ENCODE assay signal across 8 mouse cellular contexts in the genomic region with DNA sequence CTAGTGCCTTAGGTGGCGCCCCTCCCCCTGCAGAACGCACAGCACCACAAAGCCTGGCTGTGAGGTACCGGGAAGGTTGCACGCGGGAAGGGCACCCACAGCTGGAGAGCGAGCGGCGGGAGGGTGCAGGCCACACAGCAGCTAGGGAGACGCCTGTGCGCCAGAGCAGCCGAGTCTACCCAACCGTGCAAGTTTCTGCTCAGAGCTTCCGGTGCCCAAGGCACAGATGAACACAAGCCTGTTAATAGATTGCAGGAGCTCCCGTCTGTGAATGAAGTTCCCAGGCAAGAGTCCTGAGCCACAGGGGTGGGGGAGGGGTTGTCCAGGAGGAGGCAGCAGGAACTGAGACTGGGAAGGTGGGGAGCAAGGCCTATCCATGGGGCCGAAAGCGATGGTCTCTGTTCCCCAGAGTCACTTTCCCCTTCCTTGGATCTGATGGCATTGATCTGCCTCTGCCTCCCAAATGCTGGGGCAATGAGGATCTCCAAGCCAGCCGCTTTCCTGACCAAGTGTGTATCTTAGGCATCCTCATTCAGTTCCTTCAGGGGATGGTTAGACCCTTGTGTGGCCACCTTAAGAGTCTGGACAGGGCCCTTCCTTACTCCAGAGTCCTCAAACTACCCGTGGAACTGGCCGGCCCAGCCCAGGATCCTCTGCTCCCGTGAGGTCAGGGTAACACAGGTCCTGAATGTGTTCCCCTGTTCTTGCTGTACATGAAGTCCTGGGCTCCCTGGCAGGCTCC. TPM values are rescaled to one million over a fixed set of nuclear protein-coding genes. Genes with fewer than 3 reads are reported as not detected.
DNase-seq lines count a peak whose midpoint lies in the region; ATAC-seq and TF ChIP-seq lines count a peak whose summit lies in the region.

No protein-coding gene starts in this region.

- H3K9ac ChIP-seq in liver, embryonic 11.5 days (ENCODE audit: low read depth, low read length) = peak overlapping the region; percentile 25; the same call in 1 of the 2 replicates
- no peak overlapping the region for H3K9ac ChIP-seq in forebrain, postnatal 0 days
- H3K9ac ChIP-seq in limb, embryonic 12.5 days (replicated peaks) = peak overlapping the region; percentile 47; the same call in 1 of the 2 replicates
- H3K9ac ChIP-seq in stomach, embryonic 16.5 days (ENCODE audit: low read length) = peak overlapping the region; percentile 38; the same call in 1 of the 2 replicates

- peaks cover 18% of the 10 kb centered on the region for H3K4me1 ChIP-seq in liver, embryonic 11.5 days (replicated peaks; ENCODE audit: control insufficient read depth, insufficient read depth, low read length)
- no peaks in the 10 kb centered on the region for H3K4me1 ChIP-seq in forebrain, postnatal 0 days (ENCODE audit: insufficient read depth)
- peaks cover 56% of the 10 kb centered on the region for H3K4me1 ChIP-seq in limb, embryonic 12.5 days (replicated peaks)
- H3K4me1 ChIP-seq in stomach, embryonic 16.5 days (ENCODE audit: control insufficient read depth, insufficient read depth, low read length) = peaks cover 36% of the 10 kb centered on the region

- DNase-seq in liver, embryonic 11.5 days (ENCODE audit: low spot score) = no peak
- DNase-seq in liver = no peak
- peak; percentile 21 for DNase-seq in forebrain, postnatal 0 days
- no peak for DNase-seq in right cerebral cortex, postnatal 25 days
- no peak for DNase-seq in right cerebral cortex, adult 18-20 months
- DNase-seq in adipocyte (ENCODE audit: low spot score) = no peak

- WGBS in liver, embryonic 11.5 days = 26% methylated on average over 20 of the region's 20 CpGs
- 15% methylated on average over 20 of the region's 20 CpGs for WGBS in forebrain, postnatal 0 days
- WGBS in limb, embryonic 12.5 days = 7% methylated on average over 20 of the region's 20 CpGs
- 26% methylated on average over 20 of the region's 20 CpGs for WGBS in stomach, embryonic 16.5 days

- no peak overlapping the region for H3K4me3 ChIP-seq in liver, embryonic 11.5 days (ENCODE audit: low read depth, low read length)
- no peak overlapping the region for H3K4me3 ChIP-seq in forebrain, postnatal 0 days (ENCODE audit: low read depth, low read length)
- H3K4me3 ChIP-seq in limb, embryonic 12.5 days (replicated peaks) = 0 out of 2 replicates have a peak overlapping the region, but pooled peaks have one; percentile 11
- no peak overlapping the region for H3K4me3 ChIP-seq in stomach, embryonic 16.5 days (replicated peaks; ENCODE audit: low read length)

- no peak for ATAC-seq in liver, embryonic 11.5 days (replicated peaks; ENCODE audit: low FRiP score)
- ATAC-seq in forebrain, postnatal 0 days = peak; percentile 44; the same call in 1 of the 2 replicates
- 0 out of 2 replicates have a peak, but pooled peaks have one; percentile 38 for ATAC-seq in limb, embryonic 12.5 days (ENCODE audit: insufficient number of reproducible peaks, insufficient read depth, low FRiP score, low TSS enrichment, low read depth)
- ATAC-seq in stomach, embryonic 16.5 days (ENCODE audit: insufficient read depth, low FRiP score) = no peak

- no peaks in the 10 kb centered on the region for H3K36me3 ChIP-seq in liver, embryonic 11.5 days (ENCODE audit: control insufficient read depth, insufficient read depth, low read length)
- no peaks in the 10 kb centered on the region for H3K36me3 ChIP-seq in forebrain, postnatal 0 days (ENCODE audit: insufficient read depth)
- H3K36me3 ChIP-seq in limb, embryonic 12.5 days = no peaks in the 10 kb centered on the region
- no peaks in the 10 kb centered on the region for H3K36me3 ChIP-seq in stomach, embryonic 16.5 days (ENCODE audit: control insufficient read depth, insufficient read depth, low read length)

- H3K9me3 ChIP-seq in liver, embryonic 11.5 days (ENCODE audit: control insufficient read depth, low read length) = no peaks in the 10 kb centered on the region
- no peaks in the 10 kb centered on the region for H3K9me3 ChIP-seq in forebrain, postnatal 0 days (ENCODE audit: low read length)
- H3K9me3 ChIP-seq in limb, embryonic 12.5 days = no peaks in the 10 kb centered on the region
- H3K9me3 ChIP-seq in stomach, embryonic 16.5 days (replicated peaks; ENCODE audit: control insufficient read depth, low read length) = no peaks in the 10 kb centered on the region

- H3K27me3 ChIP-seq in liver, embryonic 11.5 days (replicated peaks; ENCODE audit: control insufficient read depth, insufficient read depth, low read length) = no peaks in the 10 kb centered on the region
- H3K27me3 ChIP-seq in forebrain, postnatal 0 days (ENCODE audit: insufficient read depth, low read length) = no peaks in the 10 kb centered on the region
- no peaks in the 10 kb centered on the region; the same call in 1 of the 2 replicates for H3K27me3 ChIP-seq in limb, embryonic 12.5 days
- no peaks in the 10 kb centered on the region for H3K27me3 ChIP-seq in stomach, embryonic 16.5 days (ENCODE audit: control insufficient read depth, insufficient read depth, low read length)

- TF ChIP-seq CTCF in forebrain, postnatal 0 days (IDR thresholded peaks at IDR 0.05; ENCODE audit: low read depth) = no peak

- H3K4me2 ChIP-seq in liver, embryonic 11.5 days = peak overlapping the region; percentile 26
- H3K4me2 ChIP-seq in forebrain, postnatal 0 days (ENCODE audit: low read depth) = 0 out of 2 replicates have a peak overlapping the region, but pooled peaks have one; percentile 26
- peak overlapping the region; percentile 47 for H3K4me2 ChIP-seq in limb, embryonic 12.5 days
- peak overlapping the region; percentile 13; the same call in 1 of the 2 replicates for H3K4me2 ChIP-seq in stomach, embryonic 16.5 days (ENCODE audit: low read depth, low read length)

- no peak overlapping the region for H3K27ac ChIP-seq in liver, embryonic 11.5 days (ENCODE audit: low read depth, low read length)
- H3K27ac ChIP-seq in forebrain, postnatal 0 days (ENCODE audit: low read depth, low read length) = no peak overlapping the region
- peak overlapping the region; percentile 90 for H3K27ac ChIP-seq in limb, embryonic 12.5 days
- peak overlapping the region; percentile 26; the same call in 1 of the 2 replicates for H3K27ac ChIP-seq in stomach, embryonic 16.5 days (ENCODE audit: low read length)

RNA-seq across cellular contexts. Expression of a gene that starts 11.7 kb away (rescaled TPM):
- 10.8 and 11.3 TPM in 2 replicates for polyA plus RNA-seq in liver, embryonic 11.5 days (2014; fragmentation: Nextera tagmentation; extraction: Ambion mirVana)
- total RNA-seq in forebrain, postnatal 0 days (2014; rRNA removed) = 36.5 and 48.1 TPM in 2 replicates
- 2.5 and 3.5 TPM in 2 replicates for polyA plus RNA-seq in forebrain, postnatal 0 days (2015; fragmentation: Nextera tagmentation; extraction: Ambion mirVana)
- 3.5 and 5.3 TPM in 2 replicates for polyA plus RNA-seq in limb, embryonic 12.5 days (2016; fragmentation: Nextera tagmentation; extraction: Ambion mirVana)
- polyA plus RNA-seq in stomach, embryonic 16.5 days (2015; fragmentation: Nextera tagmentation; extraction: Ambion mirVana) = 6.7 and 7.0 TPM in 2 replicates

RNA-seq across cellular contexts. Expression of a gene that starts 16.6 kb away (rescaled TPM):
- 1.8 and 2.0 TPM in 2 replicates for polyA plus RNA-seq in liver, embryonic 11.5 days (2014; fragmentation: Nextera tagmentation; extraction: Ambion mirVana)
- total RNA-seq in forebrain, postnatal 0 days (2014; rRNA removed) = 1.8 and 2.9 TPM in 2 replicates
- 0.30 TPM in 2 replicates for polyA plus RNA-seq in forebrain, postnatal 0 days (2015; fragmentation: Nextera tagmentation; extraction: Ambion mirVana)
- polyA plus RNA-seq in limb, embryonic 12.5 days (2016; fragmentation: Nextera tagmentation; extraction: Ambion mirVana) = 4.3 and 5.2 TPM in 2 replicates
- 15.0 and 16.7 TPM in 2 replicates for polyA plus RNA-seq in stomach, embryonic 16.5 days (2015; fragmentation: Nextera tagmentation; extraction: Ambion mirVana)

Comparison
In these comparisons a context has a peak if more than half of its experiments do, and no peak if none do; other contexts are left out.
1. ATAC-seq: peak in forebrain, postnatal 0 days (single experiment) and limb, embryonic 12.5 days (single experiment); none in liver, embryonic 11.5 days (single experiment) and stomach, embryonic 16.5 days (single experiment).
2. H3K27ac ChIP-seq: peak in limb, embryonic 12.5 days (single experiment) and stomach, embryonic 16.5 days (single experiment); none in liver, embryonic 11.5 days (single experiment) and forebrain, postnatal 0 days (single experiment).
3. Peak in every context shown above with its lines, with median percentiles within 50 percentile points of each other: H3K4me2 ChIP-seq.